Mouse (Mus musculus): ENCODE measurements around the gene Usp34.
A peak's percentile ranks its signal among the peaks of the same experiment; 100 is the strongest.
"Not testable (repeated sequence)": the region's sequence is repeated elsewhere in the genome, so short reads cannot be mapped to it uniquely, and the experiment has no call there.

The Usp34 gene

DNA sequence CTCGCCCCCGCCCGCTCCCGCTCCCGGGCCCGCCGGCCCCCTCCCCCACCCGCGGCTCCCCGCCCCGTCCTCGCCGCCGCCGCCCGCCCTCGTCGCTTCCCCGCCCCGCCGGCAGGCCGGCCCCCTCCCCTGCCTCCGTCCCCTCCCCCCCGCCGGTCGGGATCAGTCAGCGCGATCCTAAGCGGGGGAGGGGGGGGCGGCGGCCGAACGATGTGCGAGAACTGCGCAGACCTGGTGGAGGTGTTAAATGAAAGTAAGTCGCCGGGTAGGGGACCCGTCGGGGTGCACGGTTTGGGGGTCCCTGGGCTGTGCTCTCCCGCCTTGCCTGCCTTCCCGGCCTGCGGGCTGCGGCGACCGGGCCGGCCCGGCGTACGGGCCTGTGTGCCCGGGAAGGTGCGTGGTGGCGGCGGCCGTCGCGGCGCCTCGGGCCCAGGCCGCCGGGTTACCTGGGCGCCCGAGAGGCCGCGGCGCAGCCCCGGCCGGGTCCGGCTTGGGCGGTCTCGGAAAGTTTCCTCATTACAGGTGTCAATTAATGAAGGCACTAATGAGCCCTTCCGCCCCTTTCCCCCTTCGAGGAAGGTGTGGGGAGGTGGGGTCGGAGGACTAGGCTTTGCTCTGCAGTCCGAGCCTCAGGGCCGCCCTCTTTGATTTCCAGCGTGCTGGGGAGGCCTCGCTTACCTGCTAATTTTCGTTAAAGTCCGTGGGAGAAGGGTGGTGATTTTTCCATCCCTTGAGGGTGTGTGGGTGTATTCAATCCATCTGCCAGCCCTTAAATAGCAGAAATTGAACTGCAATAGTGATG, at the start of gene Usp34:
TSS of gene Usp34 (plus strand) at position 132 of the 802 bp plus-strand sequence.
- DNase-seq (ENCODE audit: low read depth, low spot score): peak; percentile 43

GRCm38 (mm10) chr11:23259073-23259472, 47.6 kb upstream of the Usp34 start:
- DNase-seq (ENCODE audit: low read depth, low spot score): no peak

- DNase-seq (ENCODE audit: low read depth, low spot score): no peak
These were observed 47.2 kb upstream of the Usp34 start for GRCm38 (mm10) chr11:23259481-23259880.

DNA sequence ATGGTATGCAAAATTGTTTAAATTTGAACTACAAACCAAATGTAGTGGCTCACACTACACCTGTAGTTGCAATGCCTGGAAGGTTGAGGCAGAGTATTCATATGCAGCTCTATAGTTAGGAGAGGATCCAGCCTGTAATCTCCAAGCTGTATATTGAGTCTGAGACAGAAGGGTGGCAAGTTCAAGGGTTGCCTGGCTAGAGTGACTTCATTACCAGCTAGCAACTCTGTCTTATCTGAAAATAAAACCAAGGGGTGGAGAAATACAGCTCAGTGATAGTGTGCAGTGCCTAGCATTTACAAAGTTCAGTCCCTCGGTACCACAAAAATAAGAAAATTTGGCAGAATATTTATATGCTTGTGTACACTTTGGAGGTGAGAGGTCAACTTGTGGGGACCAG, 46.5 kb upstream of the Usp34 start:
- DNase-seq (ENCODE audit: low read depth, low spot score): no peak

GRCm38 (mm10) chr11:23261490-23261889, 45.2 kb upstream of the Usp34 start:
- no peak for DNase-seq (ENCODE audit: low read depth, low spot score)

GRCm38 (mm10) chr11:23264949-23265348, 41.7 kb upstream of the Usp34 start:
- DNase-seq (ENCODE audit: low read depth, low spot score): no peak

DNA sequence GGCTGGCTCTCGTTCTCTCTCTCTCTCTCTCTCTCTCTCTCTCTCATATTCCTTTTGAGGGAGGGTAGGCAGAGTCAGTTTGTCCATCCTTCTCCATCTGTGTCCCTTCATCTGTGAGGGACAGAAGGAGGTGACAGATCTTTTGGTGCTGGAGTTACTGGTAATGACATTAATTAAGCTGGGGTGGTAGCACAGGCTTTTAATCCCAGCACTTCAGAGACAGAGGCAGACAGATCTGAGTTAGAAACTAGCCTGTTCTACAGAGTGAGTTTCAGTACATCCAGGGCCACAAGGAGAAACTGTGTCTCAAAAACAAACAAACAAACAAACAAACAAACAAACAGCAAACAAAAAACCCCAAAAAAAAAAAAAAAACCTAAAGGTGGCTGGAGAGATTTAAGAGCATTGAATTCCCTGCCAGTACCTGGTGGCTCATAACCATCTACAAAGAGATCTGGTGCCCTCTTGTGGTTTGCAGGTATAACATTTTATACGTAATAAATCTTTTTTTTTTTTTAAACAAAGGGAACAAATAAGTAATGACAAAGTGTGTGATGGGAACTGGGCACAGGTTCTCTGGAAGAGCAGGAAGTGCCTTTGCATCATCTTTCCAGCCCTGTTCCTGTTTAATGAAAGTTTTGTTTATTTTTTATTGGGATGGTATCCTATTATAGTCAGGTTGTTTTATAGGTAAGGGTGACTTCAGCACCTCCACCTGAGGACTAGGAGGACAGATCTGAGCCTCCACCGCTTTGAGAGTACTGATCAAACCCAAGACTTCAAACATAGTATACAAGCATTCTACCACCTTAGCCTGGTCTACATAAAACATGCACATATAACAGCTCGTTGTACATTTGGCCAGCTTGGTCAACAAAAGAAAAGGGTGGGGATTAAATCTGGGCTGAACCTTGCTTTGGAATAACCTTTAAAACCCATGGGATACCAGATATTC, 34.6 kb upstream of the Usp34 start:
- DNase-seq (ENCODE audit: low read depth, low spot score): peak; percentile 26

- no peak for DNase-seq (ENCODE audit: low read depth, low spot score)
These were observed 30.9 kb upstream of the Usp34 start for GRCm38 (mm10) chr11:23275780-23276179.

GRCm38 (mm10) chr11:23284469-23284868, 22.2 kb upstream of the Usp34 start:
- DNase-seq (ENCODE audit: low read depth, low spot score): no peak

DNA sequence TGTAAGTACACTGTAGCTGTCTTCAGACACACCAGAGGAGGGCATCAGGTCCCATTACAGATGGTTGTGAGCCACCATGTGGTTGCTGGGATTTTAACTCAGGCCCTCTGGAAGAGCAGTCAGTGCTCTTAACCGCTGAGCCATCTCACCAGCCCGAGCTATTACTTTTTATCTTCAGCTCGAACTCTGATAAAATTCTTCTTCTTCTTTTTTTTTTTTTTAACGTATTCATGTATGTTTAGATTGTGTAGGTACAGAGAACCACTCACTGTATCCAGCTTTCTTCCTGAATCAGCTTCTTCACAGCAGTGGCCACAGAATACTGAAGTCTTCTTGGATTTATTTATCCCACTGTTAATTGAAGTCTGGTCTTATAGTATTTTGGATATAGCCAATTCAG, 17.8 kb upstream of the Usp34 start:
- DNase-seq (ENCODE audit: low read depth, low spot score): not testable (repeated sequence)

- DNase-seq (ENCODE audit: low read depth, low spot score): no peak
These were observed 9.3 kb upstream of the Usp34 start for GRCm38 (mm10) chr11:23297379-23297778.

DNA sequence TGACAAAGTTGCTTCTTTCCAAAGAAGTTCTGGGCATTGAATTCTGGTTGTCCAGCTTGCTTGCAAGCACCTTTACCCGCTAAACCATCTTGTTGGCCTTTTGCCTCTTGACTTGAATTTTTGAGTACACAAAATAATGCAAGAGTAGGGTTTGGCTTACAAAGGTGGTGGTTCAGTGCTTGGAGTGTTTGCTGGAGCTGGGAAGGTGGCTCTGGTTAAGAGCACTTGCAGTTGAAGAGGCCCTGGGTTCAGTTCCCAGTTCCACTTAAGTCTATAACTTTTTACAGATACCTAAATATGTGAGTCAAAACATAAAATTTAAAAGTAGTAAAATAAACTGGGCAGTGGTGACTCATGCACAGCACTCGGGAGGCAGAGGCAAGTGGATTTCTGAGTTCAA, 8.4 kb upstream of the Usp34 start:
- DNase-seq (ENCODE audit: low read depth, low spot score): no peak

DNA sequence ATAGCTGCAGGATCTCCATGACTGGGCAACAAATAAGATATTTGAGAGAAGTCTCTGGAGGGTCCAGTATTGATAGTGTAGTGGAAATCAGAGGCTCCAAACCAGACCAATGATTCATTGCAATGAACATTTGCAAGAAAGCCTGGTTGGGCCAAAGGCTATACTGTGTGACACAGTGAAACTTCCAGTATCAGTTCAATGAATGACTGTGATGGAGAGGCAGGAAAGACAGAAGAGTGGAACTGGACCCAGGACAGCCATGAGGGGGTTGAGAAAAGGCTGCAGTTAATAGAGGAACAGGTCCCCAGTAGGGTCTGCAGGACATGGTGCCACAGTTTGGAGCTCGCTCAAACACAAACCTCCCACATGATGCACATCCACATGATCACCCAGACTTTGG, 6.8 kb upstream of the Usp34 start:
- DNase-seq (ENCODE audit: low read depth, low spot score): no peak

GRCm38 (mm10) chr11:23303126-23303525, 3.6 kb upstream of the Usp34 start:
- no peak for DNase-seq (ENCODE audit: low read depth, low spot score)

GRCm38 (mm10) chr11:23305101-23305672, 1.5 kb upstream of the Usp34 start:
- not testable (repeated sequence) for DNase-seq (ENCODE audit: low read depth, low spot score)

DNA sequence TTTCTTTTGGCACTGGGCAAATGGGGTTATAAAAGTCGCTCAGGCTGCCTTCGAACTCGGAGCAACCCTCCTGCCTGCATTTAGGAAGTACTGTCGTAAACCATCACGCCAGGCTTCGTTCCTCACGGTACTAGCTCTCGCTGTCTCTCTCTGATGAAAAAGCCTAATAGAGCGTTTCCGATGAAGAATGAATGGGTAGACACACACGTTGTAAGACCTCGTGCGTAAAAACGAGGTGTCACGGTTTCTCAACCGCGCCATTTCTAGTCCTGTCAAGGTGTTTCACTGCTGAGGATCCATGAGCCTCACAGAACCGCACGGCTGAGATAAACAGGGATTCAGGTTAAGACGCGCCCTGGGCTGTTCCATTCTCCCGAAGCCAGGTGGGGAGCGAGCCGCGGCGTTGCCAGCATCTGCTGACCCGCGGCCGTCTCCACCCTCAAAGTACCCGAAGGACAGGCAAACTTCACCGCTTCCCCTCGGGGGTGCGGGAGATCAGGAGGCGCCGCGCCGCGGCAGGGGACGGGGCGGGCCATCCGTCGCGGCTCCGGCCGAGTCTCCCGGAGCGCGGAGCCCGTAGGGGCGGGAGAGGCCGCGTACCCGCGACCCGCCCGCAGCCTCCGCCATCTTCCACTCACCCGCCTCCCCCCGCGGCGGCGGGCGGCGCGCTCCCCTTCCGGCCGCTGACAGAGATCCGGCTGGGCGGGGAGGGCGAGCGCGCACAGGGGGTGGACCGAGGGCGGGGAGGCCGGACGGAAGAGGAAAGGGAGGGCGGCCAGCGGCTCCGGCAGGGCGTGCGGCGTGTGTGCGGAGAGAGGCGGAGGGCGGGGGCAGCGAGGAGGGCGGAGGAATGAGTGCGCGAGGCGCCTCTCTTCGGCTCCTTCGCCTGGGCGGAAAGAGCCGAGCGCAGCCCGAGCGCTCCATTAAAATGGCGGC, 754 bp upstream of the Usp34 start:
- DNase-seq (ENCODE audit: low read depth, low spot score): peak; percentile 94

GRCm38 (mm10) chr11:23307566-23307920, 848 bp downstream of the Usp34 start:
- DNase-seq (ENCODE audit: low read depth, low spot score): no peak

DNA sequence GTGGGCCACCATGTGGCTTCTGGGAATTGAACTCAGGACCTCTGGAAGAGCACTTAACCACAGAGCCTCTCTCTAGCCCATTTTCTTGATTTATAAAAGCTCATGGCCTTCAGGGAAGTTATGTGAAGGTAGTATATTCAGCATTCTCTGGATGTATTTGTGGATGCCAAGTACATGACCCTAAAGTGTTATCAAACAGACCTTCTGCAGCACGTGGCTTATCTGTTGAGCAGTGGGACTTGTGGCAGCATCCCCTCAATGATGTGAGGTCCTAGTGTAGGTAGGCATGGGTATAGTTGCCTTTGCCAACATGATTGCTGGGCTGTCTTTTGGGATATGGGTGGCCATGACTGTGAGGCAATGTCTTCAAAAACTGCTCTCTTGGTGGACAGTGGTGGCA, 6.8 kb downstream of the Usp34 start:
- DNase-seq (ENCODE audit: low read depth, low spot score): no peak

DNA sequence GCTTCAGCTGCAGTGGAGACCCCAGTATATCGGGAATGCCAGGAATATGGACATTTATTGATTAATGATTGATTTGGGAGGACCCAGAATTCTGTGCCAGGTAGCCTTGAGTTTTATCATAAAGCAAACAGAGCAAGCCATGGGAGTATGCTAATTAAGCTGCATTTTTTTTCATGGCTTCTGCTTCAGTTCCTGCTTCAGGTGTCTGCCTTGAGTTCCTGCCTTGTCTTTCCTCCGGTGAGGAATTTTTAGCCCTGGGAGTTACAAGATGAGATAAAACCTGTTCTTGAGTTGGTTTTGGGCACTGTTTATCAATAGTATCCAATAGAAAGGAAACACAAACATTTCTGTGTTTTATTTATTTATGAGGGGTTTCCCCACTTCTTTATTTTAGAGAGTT, 22.7 kb downstream of the Usp34 start:
- DNase-seq (ENCODE audit: low read depth, low spot score): no peak

GRCm38 (mm10) chr11:23332136-23332535, 25.4 kb downstream of the Usp34 start:
- DNase-seq (ENCODE audit: low read depth, low spot score): no peak

DNA sequence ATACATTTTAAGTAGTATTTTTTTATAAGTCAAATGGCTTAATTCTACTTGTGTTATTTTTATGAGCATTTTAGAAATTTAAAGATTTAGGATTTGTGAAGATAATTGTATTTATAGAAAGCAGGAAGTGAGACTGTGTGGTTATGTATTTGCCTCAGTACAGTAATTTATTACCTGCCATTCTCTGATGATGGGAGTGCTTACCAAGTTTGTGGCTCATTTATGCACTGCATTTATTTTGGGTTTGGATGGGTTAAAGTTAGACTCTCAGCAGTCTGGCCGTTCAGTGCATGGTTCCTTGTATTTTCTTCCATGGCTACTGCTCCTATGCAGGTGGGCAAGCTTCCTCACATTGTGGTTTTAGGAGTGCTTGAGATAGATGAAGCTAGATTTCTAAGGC, 28.5 kb downstream of the Usp34 start:
- no peak for DNase-seq (ENCODE audit: low read depth, low spot score)
